Mouse (Mus musculus): Measurements from ENCODE around the gene Etfa.

DNA sequence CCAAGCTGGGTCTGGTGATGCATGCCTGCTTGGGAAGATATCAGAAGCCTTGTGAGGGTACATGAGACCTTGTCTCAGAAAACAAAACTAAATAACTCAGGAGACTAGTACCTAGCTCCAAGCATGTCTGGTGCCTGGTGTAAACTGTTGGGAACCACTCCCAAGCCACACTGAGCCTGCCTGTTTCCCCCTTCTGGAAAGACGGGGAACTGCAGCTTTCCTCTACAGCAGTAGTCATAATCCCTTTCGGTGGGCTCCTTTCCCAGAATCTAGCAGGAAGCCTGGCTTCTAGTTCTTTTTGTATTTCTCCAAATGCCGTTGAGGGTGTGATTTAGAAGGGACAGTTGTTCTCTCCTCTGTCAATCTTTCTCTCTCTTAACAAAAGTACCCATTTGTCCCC lies 23.9 kb upstream of the Etfa start:
- TF ChIP-seq CTCF (conservative IDR thresholded peaks at IDR 0.05; ENCODE audit: low read length) = peak; percentile 89
- no peak for TF ChIP-seq NANOG (IDR thresholded peaks at IDR 0.05; ENCODE audit: borderline replicate concordance, low read length)
- TF ChIP-seq POU5F1 (IDR thresholded peaks at IDR 0.05; ENCODE audit: borderline replicate concordance, low read length) = no peak

Measured in E14TG2a.4 (cell line).